Mouse (Mus musculus) neural tube, embryonic 13.5 days (tissue): ENCODE data around the gene Kcnip2. TPM values are rescaled to one million over a fixed set of nuclear protein-coding genes. Genes with fewer than 3 reads are reported as not detected.

Source experiments
- ATAC-seq: fragments of 200-750 bp; cut with Nextera tagmentation; 2 replicates; pipeline ENCODE4 v1.8.0; 2017; ENCODE audit warnings: low read depth, mild to moderate bottlenecking, moderate TSS enrichment, moderate library complexity
- H3K27ac ChIP-seq: fragments of 300-500 bp; sonication (generic); replicated peaks from 2 replicates; pipeline ENCODE4 v1.5.1; 2015; ENCODE audit warnings: moderate library complexity, mild to moderate bottlenecking, inconsistent platforms
- H3K27me3 ChIP-seq: fragments of 300-500 bp; sonication (generic); 2 replicates; pipeline ENCODE4 v1.6.1; 2015; ENCODE audit warnings: mild to moderate bottlenecking, inconsistent platforms
- H3K36me3 ChIP-seq: fragments of 300-500 bp; sonication (generic); 2 replicates; pipeline ENCODE4 v1.6.1; 2015; ENCODE audit warnings: mild to moderate bottlenecking, inconsistent platforms
- H3K4me1 ChIP-seq: fragments of 300-500 bp; sonication (generic); replicated peaks from 2 replicates; pipeline ENCODE4 v1.6.1; 2015; ENCODE audit warnings: inconsistent platforms
- H3K4me2 ChIP-seq: fragments of 300-500 bp; sonication (generic); 2 replicates; pipeline ENCODE4 v1.6.1; 2015; ENCODE audit warnings: inconsistent platforms, mild to moderate bottlenecking, moderate library complexity
- H3K4me3 ChIP-seq: fragments of 300-500 bp; sonication (generic); 2 replicates; pipeline ENCODE4 v1.5.1; 2015; ENCODE audit warnings: mild to moderate bottlenecking, inconsistent platforms
- H3K9ac ChIP-seq: fragments of 300-500 bp; sonication (generic); 2 replicates; pipeline ENCODE4 v1.6.1; 2015; ENCODE audit warnings: moderate library complexity, mild to moderate bottlenecking, inconsistent platforms
- H3K9me3 ChIP-seq: fragments of 300-500 bp; sonication (generic); 2 replicates; pipeline ENCODE4 v1.6.1; 2016; ENCODE audit warnings: inconsistent platforms
- WGBS: fragments of 180-500 bp; shearing (Covaris S2); methylation state at CpG from one replicate; pipeline ENCODE4 v1.1.7; 2015; 5-methylcytosine and 5-hydroxymethylcytosine counted together
- polyA plus RNA-seq: library from polyadenylated mRNA; unstranded; fragments of >200 nt; fragmentation: Nextera tagmentation; extraction: Ambion mirVana; gene quantifications from 2 replicates; pipeline ENCODE4 v1.2.1, GENCODE M21; 2015

Gene Kcnip2
- polyA plus RNA-seq, 1 experiment from 2014 or later: 8.4 TPM

- under 1% methylated on average over 19 of the region's 44 CpGs for WGBS
- peaks cover 42% of the 10 kb centered on the region for H3K4me1 ChIP-seq
- H3K4me3 ChIP-seq: peak overlapping the region; percentile 37
- ATAC-seq: no peak
- peaks cover 94% of the 10 kb centered on the region for H3K27me3 ChIP-seq
- H3K9me3 ChIP-seq: no peaks in the 10 kb centered on the region
- peak overlapping the region; percentile 64 for H3K4me2 ChIP-seq
- no peak overlapping the region for H3K27ac ChIP-seq
- peak overlapping the region; percentile 52 for H3K9ac ChIP-seq
- peaks cover 4% of the 10 kb centered on the region; the same call in 1 of the 2 replicates for H3K36me3 ChIP-seq
Measured at GRCm38 (mm10) chr19:45742984-45743575, 72.8 kb downstream of the Kcnip2 start.

- peaks cover 100% of the 10 kb centered on the region for H3K27me3 ChIP-seq
- H3K27ac ChIP-seq: no peak within 1 kb of the TSS
- WGBS: under 1% methylated on average over 45 of the region's 68 CpGs
- peak within 1 kb of the TSS; percentile 52 for H3K9ac ChIP-seq
- H3K9me3 ChIP-seq: no peaks in the 10 kb centered on the region
- H3K4me1 ChIP-seq: peaks cover 41% of the 10 kb centered on the region
- H3K4me2 ChIP-seq: peak within 1 kb of the TSS; percentile 64
- H3K36me3 ChIP-seq: peaks cover 4% of the 10 kb centered on the region; the same call in 1 of the 2 replicates
- no peak for ATAC-seq
- H3K4me3 ChIP-seq: peak within 1 kb of the TSS; percentile 37
Measured at GRCm38 (mm10) chr19:45742218-45742983, 73.5 kb downstream of the Kcnip2 start, which contains the start of gene Fgf8. Fgf8 (minus strand) TSS chr19:45742915.

Other genes starting within 250 kb of the Kcnip2 start
- gene Fbxw4, start 155.7 kb downstream of the Kcnip2 start, polyA plus RNA-seq: 6.4 and 6.9 TPM in 2 replicates
- gene Fgf8, start 73.1 kb downstream of the Kcnip2 start, polyA plus RNA-seq: not detected in 2 replicates
- gene Npm3, start 66.5 kb downstream of the Kcnip2 start, polyA plus RNA-seq: 6.4 and 6.7 TPM in 2 replicates
- 79.4 and 81.4 TPM in 2 replicates for gene Mgea5, start 32.2 kb downstream of the Kcnip2 start, polyA plus RNA-seq
- 24.8 and 25.0 TPM in 2 replicates for gene Armh3, start 182.4 kb upstream of the Kcnip2 start, polyA plus RNA-seq
- gene Hps6, start 187.4 kb upstream of the Kcnip2 start, polyA plus RNA-seq: 4.0 and 4.7 TPM in 2 replicates
- 17.1 and 25.1 TPM in 2 replicates for gene Pprc1, start 228.8 kb upstream of the Kcnip2 start, polyA plus RNA-seq
- gene Ldb1, start 229.2 kb upstream of the Kcnip2 start, polyA plus RNA-seq: 128 and 132 TPM in 2 replicates